Mouse (Mus musculus): ENCODE results near the gene Mpdu1. TPM values are rescaled to one million over a fixed set of nuclear protein-coding genes. Genes with fewer than 3 reads are reported as not detected.

Mpdu1 gene
- 97.0 and 101 TPM in 2 replicates for polyA plus RNA-seq (2012; rRNA removed)

GRCm38 (mm10) chr11:69662213-69662966, at the start of gene Mpdu1:
TSS of gene Mpdu1 (minus strand) at chr11:69662642.

GRCm38 (mm10) chr11:69695361-69696181, 33.1 kb upstream of the Mpdu1 start, which contains the start of the genes Tnfsf12 and Tnfsfm13:
TSS of gene Tnfsf12 (minus strand) at chr11:69695849.
TSS of gene Tnfsfm13 (minus strand) at chr11:69696098.

DNA sequence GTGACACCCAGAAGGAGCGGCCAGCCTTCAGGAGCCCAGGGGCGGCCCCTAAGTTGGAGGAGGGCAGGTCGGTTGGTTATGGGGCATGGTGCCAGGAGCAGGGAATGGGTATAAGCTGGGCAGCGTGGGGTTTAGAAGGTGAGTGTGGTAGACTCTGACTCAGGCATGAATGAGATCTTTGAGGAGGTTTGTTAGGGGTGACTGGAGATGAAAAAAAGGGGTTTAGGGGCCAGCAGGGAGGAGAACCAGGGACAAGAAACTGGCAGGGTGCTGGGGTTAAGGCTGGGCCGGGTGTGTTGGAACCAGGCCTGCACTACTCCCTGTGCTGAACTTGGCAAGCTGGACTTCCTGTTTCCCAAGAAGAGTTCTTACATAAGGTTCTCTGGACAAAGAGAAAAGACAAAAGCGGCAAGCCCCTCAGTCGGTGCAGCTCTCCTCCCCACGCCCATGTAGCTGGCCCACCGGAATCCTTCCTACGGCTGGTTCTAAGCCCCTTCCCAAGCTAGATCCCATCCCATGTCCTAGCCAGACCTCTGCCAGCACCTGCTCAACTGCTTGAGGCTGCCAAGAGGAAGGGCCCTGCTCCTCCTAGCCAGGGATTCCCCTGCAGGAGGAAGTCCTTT, 23.2 kb upstream of the Mpdu1 start, which contains the start of gene Tnfsf13:
Gene Tnfsf13 (minus strand): TSS at position 259 of the 623 bp plus-strand sequence.

GRCm38 (mm10) chr11:69681314-69682208, 19.1 kb upstream of the Mpdu1 start, which contains the start of gene Senp3:
TSS of gene Senp3 (minus strand) at chr11:69682084.

GRCm38 (mm10) chr11:69672211-69672706, 9.8 kb upstream of the Mpdu1 start, which contains the start of gene Eif4a1:
TSS of gene Eif4a1 (minus strand) at chr11:69672423.

DNA sequence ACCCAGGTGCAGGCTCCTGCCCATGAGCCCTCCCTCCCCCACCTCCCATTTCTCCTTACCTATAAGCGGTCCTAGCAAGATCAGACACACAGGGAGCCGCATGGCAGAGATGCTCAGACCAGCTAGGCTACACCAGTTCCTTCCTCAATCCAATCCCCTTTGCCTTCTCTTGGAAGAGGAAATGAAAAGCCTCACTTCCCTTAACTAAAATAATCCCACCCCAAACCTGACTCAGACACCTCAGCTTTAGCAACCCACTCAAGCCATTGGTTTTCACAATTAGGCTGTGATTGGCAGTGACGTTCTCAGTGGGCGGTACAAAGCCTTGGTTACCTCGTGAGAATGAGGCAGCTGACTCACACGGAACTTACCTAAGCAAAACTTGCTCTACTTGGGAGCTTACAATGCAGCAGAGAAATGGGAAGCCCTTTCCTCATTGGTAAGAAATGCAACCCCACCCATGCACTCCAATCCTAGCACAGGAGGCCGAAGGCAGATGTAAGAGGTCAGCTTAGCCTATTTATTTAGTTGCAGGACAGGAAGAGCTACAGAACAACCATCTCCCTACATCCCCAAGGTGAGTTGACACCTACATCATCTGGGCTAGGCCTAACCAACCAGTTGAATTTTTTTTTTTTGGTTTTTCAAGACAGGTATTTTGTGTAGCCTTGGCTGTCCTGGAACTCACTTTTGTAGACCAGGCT, 3.7 kb upstream of the Mpdu1 start, which contains the start of gene Cd68:
Gene Cd68 (minus strand): TSS at position 193 of the 704 bp plus-strand sequence.

DNA sequence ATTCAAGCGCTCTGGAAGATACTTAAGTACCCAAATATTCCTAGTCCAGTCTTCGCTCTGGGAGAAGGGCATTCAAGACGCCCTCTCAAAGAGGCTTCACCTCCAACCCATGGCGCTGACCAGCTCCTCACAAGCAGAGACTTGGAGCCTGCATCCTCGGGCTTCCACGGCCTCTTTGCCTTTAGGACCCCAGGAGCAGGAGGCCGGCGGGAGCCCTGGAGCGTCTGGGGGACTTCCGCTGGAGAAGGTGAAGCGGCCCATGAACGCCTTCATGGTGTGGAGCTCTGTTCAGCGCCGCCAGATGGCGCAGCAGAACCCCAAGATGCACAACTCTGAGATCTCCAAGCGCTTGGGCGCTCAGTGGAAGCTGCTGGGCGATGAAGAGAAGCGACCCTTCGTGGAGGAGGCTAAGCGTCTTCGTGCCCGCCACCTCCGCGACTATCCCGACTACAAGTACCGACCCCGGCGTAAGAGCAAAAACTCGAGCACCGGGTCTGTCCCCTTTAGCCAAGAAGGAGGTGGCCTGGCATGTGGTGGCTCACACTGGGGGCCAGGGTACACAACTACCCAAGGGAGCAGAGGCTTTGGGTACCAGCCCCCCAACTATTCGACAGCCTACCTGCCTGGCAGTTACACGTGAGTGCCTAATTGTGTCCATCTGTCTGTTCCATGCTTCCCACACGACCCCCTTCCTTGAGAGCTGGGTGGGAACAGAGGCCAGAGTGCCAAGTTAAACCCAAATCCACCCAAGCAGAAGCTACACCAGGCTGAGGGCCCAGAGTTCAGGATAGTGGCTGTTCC, 7.0 kb downstream of the Mpdu1 start, which contains the start of gene Sox15:
Gene Sox15 (plus strand): TSS at position 51 of the 801 bp plus-strand sequence.

GRCm38 (mm10) chr11:69632284-69633089, 30.0 kb downstream of the Mpdu1 start, which contains the start of gene Fxr2:
TSS of gene Fxr2 (plus strand) at chr11:69632990.

DNA sequence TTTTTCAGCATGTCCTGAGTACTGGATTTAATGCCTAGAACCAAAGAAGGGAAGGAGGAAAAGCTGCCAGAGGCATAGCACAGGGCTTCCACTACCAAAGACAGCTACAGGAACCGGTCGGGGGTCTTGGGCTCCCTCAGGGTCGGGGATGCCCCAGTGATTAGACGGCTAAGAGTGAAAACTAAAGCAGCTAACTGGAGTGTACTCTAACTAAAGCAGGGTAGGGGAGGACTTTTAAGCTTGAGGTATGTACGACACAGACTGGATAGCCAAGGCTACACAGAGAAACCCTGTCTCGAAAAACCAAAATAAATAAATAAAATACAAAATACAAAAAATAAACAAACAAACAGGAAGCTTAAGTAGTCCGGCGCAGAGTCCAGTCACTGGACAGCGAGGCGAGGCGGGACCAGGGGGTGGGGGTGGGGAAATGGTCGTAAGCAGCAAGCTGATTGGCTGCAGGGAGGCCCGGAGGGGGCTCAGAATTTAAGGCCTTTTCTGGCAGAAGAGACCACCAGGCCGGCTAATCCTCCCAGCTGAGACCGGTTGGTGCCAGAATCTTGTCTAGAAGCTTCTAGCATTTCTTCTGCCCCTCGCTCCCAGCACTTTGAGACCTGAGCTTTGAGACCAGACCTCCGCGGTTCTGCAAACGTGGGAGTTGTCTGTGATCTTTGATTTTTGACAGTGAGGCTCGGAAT, 40.7 kb downstream of the Mpdu1 start, which contains the start of gene Sat2:
Gene Sat2 (plus strand): TSS at position 454 of the 698 bp plus-strand sequence.

DNA sequence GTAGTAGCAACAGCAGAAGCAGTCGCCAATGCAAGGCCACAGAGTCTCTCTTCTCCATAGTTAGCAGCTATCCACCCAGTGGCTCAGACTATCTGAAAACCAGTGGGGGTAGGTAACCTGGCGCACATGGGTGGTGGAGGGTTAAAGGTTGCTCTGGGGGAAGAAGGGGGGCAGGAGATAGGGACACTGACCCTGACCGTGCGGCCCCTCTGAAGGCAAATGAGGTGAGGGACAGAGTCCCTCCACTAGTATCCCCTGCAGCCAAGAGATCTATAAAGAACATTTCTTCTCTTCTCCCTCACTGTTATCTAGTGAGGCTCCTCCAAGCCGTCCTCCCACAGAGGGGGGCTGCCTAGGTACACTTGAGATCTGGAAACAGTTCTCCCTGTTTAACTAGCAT, 44.6 kb downstream of the Mpdu1 start, which contains the start of gene Shbg:
Gene Shbg (minus strand): TSS at position 101 of the 400 bp plus-strand sequence.

Other genes with a start within 250 kb of the Mpdu1 start
- 23.4 and 26.2 TPM in 2 replicates for gene Kdm6b, start 249.0 kb downstream of the Mpdu1 start, polyA plus RNA-seq (2012; rRNA removed)
- gene Dnah2, start 113.5 kb downstream of the Mpdu1 start, polyA plus RNA-seq (2012; rRNA removed), result 1.5 and 2.1 TPM in 2 replicates
- 60.4 and 60.6 TPM in 2 replicates for gene Efnb3, start 102.4 kb downstream of the Mpdu1 start, polyA plus RNA-seq (2012; rRNA removed)
- 22.5 and 33.0 TPM in 2 replicates for gene Wrap53, start 82.4 kb downstream of the Mpdu1 start, polyA plus RNA-seq (2012; rRNA removed)
- 151 and 154 TPM in 2 replicates for gene Trp53, start 82.3 kb downstream of the Mpdu1 start, polyA plus RNA-seq (2012; rRNA removed)
- 11.4 and 13.4 TPM in 2 replicates for gene Atp1b2, start 56.7 kb downstream of the Mpdu1 start, polyA plus RNA-seq (2012; rRNA removed)
- 0.86 and 1.6 TPM in 2 replicates for gene Shbg, start 44.7 kb downstream of the Mpdu1 start, polyA plus RNA-seq (2012; rRNA removed)
- 14.8 and 16.0 TPM in 2 replicates for gene Sat2, start 40.6 kb downstream of the Mpdu1 start, polyA plus RNA-seq (2012; rRNA removed)
- gene Fxr2, start 29.7 kb downstream of the Mpdu1 start, polyA plus RNA-seq (2012; rRNA removed), result 126 and 156 TPM in 2 replicates
- 0.12 and 0.22 TPM in 2 replicates for gene Sox15, start 7.3 kb downstream of the Mpdu1 start, polyA plus RNA-seq (2012; rRNA removed)
- 4.7 and 9.4 TPM in 2 replicates for gene Cd68, start 3.5 kb upstream of the Mpdu1 start, polyA plus RNA-seq (2012; rRNA removed)
- gene Eif4a1, start 9.8 kb upstream of the Mpdu1 start, polyA plus RNA-seq (2012; rRNA removed), result 1,301 and 1,419 TPM in 2 replicates
- gene Senp3, start 19.4 kb upstream of the Mpdu1 start, polyA plus RNA-seq (2012; rRNA removed), result 92.5 and 186 TPM in 2 replicates
- gene Tnfsf13, start 23.1 kb upstream of the Mpdu1 start, polyA plus RNA-seq (2012; rRNA removed), result 0.29 and 0.97 TPM in 2 replicates
- gene Tnfsf12, start 33.2 kb upstream of the Mpdu1 start, polyA plus RNA-seq (2012; rRNA removed), result 4.4 and 4.9 TPM in 2 replicates
- gene Tnfsfm13, start 33.5 kb upstream of the Mpdu1 start, polyA plus RNA-seq (2012; rRNA removed), result 1.7 and 2.3 TPM in 2 replicates
- gene Polr2a, start 96.0 kb upstream of the Mpdu1 start, polyA plus RNA-seq (2012; rRNA removed), result 48.6 and 79.6 TPM in 2 replicates
- gene Slc35g3, start 99.3 kb upstream of the Mpdu1 start, polyA plus RNA-seq (2012; rRNA removed), result 0.16 and 0.30 TPM in 2 replicates
- gene Zbtb4, start 103.3 kb upstream of the Mpdu1 start, polyA plus RNA-seq (2012; rRNA removed), result 4.7 and 5.0 TPM in 2 replicates
- gene Chrnb1, start 133.3 kb upstream of the Mpdu1 start, polyA plus RNA-seq (2012; rRNA removed), result 1.7 and 15.7 TPM in 2 replicates
- gene Fgf11, start 139.2 kb upstream of the Mpdu1 start, polyA plus RNA-seq (2012; rRNA removed), result 4.7 and 7.5 TPM in 2 replicates
- 0.19 and 0.27 TPM in 2 replicates for gene Tmem102, start 143.0 kb upstream of the Mpdu1 start, polyA plus RNA-seq (2012; rRNA removed)
- gene Gm39566, start 152.7 kb upstream of the Mpdu1 start, polyA plus RNA-seq (2012; rRNA removed), result not detected in 2 replicates
- gene Spem2, start 155.8 kb upstream of the Mpdu1 start, polyA plus RNA-seq (2012; rRNA removed), result not detected in 2 replicates
- gene Spem1, start 159.5 kb upstream of the Mpdu1 start, polyA plus RNA-seq (2012; rRNA removed), result 0.80 and 0.86 TPM in 2 replicates
- gene Nlgn2, start 175.1 kb upstream of the Mpdu1 start, polyA plus RNA-seq (2012; rRNA removed), result 70.3 and 84.9 TPM in 2 replicates
- 137 and 187 TPM in 2 replicates for gene Tmem256, start 175.9 kb upstream of the Mpdu1 start, polyA plus RNA-seq (2012; rRNA removed)
- 60.2 and 99.9 TPM in 2 replicates for gene Plscr3, start 183.7 kb upstream of the Mpdu1 start, polyA plus RNA-seq (2012; rRNA removed)
- 0.25 and 0.65 TPM in 2 replicates for gene Tnk1, start 196.1 kb upstream of the Mpdu1 start, polyA plus RNA-seq (2012; rRNA removed)
- gene Tmem95, start 215.4 kb upstream of the Mpdu1 start, polyA plus RNA-seq (2012; rRNA removed), result not detected in 2 replicates
- 2.3 and 2.9 TPM in 2 replicates for gene Kctd11, start 218.8 kb upstream of the Mpdu1 start, polyA plus RNA-seq (2012; rRNA removed)
- 2.0 and 2.4 TPM in 2 replicates for gene Acap1, start 232.9 kb upstream of the Mpdu1 start, polyA plus RNA-seq (2012; rRNA removed)
- gene 2810408A11Rik, start 238.3 kb upstream of the Mpdu1 start, polyA plus RNA-seq (2012; rRNA removed), result 10.4 and 14.1 TPM in 2 replicates
- 86.7 and 121 TPM in 2 replicates for gene Neurl4, start 238.4 kb upstream of the Mpdu1 start, polyA plus RNA-seq (2012; rRNA removed)